Mouse (Mus musculus) embryonic fibroblast, embryonic 13.5 days (primary cell): ENCODE data around the gene Zfp688.

Experiments used
- CTCF ChIP-seq: IDR thresholded peaks from 2 replicates; pipeline ENCODE4 v1.5.1; 2011; ENCODE audit warnings: mild to moderate bottlenecking, control low read depth, low read length, moderate library complexity, borderline replicate concordance; ENCODE audit not compliant: insufficient read depth
- POLR2A ChIP-seq: IDR thresholded peaks from 2 replicates; pipeline ENCODE4 v1.6.1; 2011; ENCODE audit warnings: low read depth, mild to moderate bottlenecking, control low read depth, low read length, moderate library complexity

- TF ChIP-seq CTCF (no peak), POLR2A (no peak)
Observed at GRCm38 (mm10) chr7:127422247-127422646, 379 bp upstream of the Zfp688 start.
